Mouse (Mus musculus): ENCODE measurements around the gene A1cf.

A1cf gene

GRCm38 (mm10) chr19:31954267-31954666 lies 85.7 kb downstream of the A1cf start:
- no peak for DNase-seq

GRCm38 (mm10) chr19:31954696-31955095 lies 86.1 kb downstream of the A1cf start:
- no peak for DNase-seq

GRCm38 (mm10) chr19:31956359-31956758 lies 87.8 kb downstream of the A1cf start:
- peak in 1 of 2 experiments; percentile 0 for DNase-seq

GRCm38 (mm10) chr19:31960434-31960833 lies 91.9 kb downstream of the A1cf start:
- peak in 1 of 2 experiments; percentile 7 for DNase-seq

GRCm38 (mm10) chr19:31963147-31963546 lies 94.6 kb downstream of the A1cf start:
- DNase-seq: no peak

- no peak for DNase-seq
Measured at GRCm38 (mm10) chr19:31967933-31968532, 99.5 kb downstream of the A1cf start.

- no peak for DNase-seq
Measured at GRCm38 (mm10) chr19:31971405-31971804, 102.8 kb downstream of the A1cf start.

GRCm38 (mm10) chr19:31971998-31972397 lies 103.4 kb downstream of the A1cf start:
- DNase-seq: peak; percentile 58 to 60

GRCm38 (mm10) chr19:31975882-31976281 lies 107.3 kb downstream of the A1cf start:
- DNase-seq: no peak

- DNase-seq: no peak
Measured at GRCm38 (mm10) chr19:31991057-31991456, 122.5 kb downstream of the A1cf start.

GRCm38 (mm10) chr19:31996916-31997315 lies 128.4 kb downstream of the A1cf start:
- no peak for DNase-seq
